Mouse (Mus musculus): ENCODE data around the gene Nutf2-ps1. TPM values are rescaled to one million over a fixed set of nuclear protein-coding genes. Genes with fewer than 3 reads are reported as not detected.

The Nutf2-ps1 gene
- 84.1 and 102 TPM in 2 replicates for polyA plus RNA-seq (2012; rRNA removed)

DNA sequence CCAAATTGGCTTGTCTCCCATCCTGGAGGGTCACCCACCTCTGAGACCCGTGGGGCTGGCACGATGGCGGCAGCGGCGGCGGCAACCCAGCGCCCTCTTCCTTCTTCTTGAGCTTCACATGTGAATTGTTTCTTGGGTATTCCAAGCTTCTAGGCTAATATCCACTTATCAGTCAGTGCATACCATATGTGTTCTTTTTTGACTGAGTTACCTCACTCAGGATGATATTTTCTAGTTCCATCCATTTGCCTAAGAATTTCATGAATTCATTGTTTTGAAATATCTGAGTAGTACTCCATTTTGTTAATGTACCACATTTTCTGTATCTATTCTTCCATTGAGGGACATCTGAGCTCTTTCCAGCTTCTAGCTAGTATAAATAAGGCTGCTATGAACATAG lies at the start of gene Nutf2-ps1:
Nutf2-ps1 (minus strand) TSS at position 101 of the 400 bp plus-strand sequence.

DNA sequence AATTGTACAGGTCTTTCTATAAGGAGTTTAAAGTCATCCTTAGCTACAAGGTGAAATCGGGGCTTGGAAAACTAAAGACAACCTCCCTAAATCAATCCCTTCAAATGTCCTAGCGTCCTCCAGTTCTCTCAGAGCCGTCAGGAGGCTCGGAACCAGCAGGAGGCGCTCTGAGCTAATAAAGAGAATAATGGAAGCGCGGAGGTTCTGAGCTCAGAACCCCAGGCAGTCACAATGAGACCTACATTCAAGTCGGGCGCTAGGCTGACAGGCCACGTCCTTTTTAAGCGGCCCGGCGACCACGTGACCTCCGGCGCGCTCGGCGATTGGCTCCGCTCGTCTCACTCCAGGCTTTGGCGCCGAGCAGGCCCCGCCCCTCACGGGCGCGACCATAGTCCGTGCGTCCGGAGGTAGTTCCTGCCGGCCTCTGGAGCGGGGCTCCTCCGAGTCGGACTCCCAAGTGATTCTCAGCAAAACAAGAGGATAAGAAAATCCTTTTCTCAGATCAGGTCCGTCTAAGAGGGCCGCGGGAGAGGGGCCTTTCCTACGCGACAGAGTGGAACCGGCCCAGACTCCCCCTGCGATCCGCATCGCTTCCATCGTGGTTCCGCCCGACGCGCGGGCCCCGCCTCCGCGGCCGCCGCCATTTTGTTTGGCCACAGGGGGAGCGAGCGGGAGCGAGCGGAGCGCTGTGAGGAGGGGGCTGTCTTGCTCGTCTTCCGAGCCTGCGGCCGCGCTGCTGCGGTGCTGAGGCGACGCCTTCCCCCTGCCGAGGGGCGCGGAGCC lies 11.1 kb upstream of the Nutf2-ps1 start, which contains the start of gene Smc3:
Smc3 (plus strand) TSS at position 642 of the 783 bp plus-strand sequence.

Other genes starting within 250 kb of the Nutf2-ps1 start
- not detected in 2 replicates for gene Gm10197, start 217.3 kb downstream of the Nutf2-ps1 start, polyA plus RNA-seq (2012; rRNA removed)
- gene Smndc1, start 198.5 kb downstream of the Nutf2-ps1 start, polyA plus RNA-seq (2012; rRNA removed): 1.9 and 2.4 TPM in 2 replicates
- 12.6 and 15.1 TPM in 2 replicates for gene Dusp5, start 60.0 kb downstream of the Nutf2-ps1 start, polyA plus RNA-seq (2012; rRNA removed)
- gene Smc3, start 11.3 kb upstream of the Nutf2-ps1 start, polyA plus RNA-seq (2012; rRNA removed): 2.8 and 2.9 TPM in 2 replicates
- gene Rbm20, start 88.2 kb upstream of the Nutf2-ps1 start, polyA plus RNA-seq (2012; rRNA removed): 0.44 and 0.78 TPM in 2 replicates

All from colon, adult 2 months (tissue).